Mouse (Mus musculus) lung, embryonic 14.5 days (tissue): ENCODE results near the gene Itpr2. TPM values are rescaled to one million over a fixed set of nuclear protein-coding genes. Genes with fewer than 3 reads are reported as not detected.

Experiments
- ATAC-seq: fragments of 200-750 bp; cut with Nextera tagmentation; 2 replicates; pipeline ENCODE4 v1.8.0; 2017; ENCODE audit warnings: mild to moderate bottlenecking, moderate TSS enrichment, moderate library complexity; ENCODE audit not compliant: insufficient read depth
- DNase-seq: peaks from one replicate; pipeline ENCODE4 v3.0.0-alpha.2; 2015
- H3K27ac ChIP-seq: fragments of 300-500 bp; sonication (generic); 2 replicates; pipeline ENCODE4 v1.5.1; 2014; ENCODE audit warnings: low read depth, mild to moderate bottlenecking, moderate library complexity
- H3K27me3 ChIP-seq: fragments of 300-500 bp; sonication (generic); 2 replicates; pipeline ENCODE4 v1.6.1; 2014; ENCODE audit warnings: low read length, control low read depth; ENCODE audit not compliant: insufficient read depth
- H3K36me3 ChIP-seq: fragments of 300-500 bp; sonication (generic); 2 replicates; pipeline ENCODE4 v1.6.1; 2014; ENCODE audit warnings: control low read depth; ENCODE audit not compliant: insufficient read depth
- H3K4me1 ChIP-seq: fragments of 300-500 bp; sonication (generic); 2 replicates; pipeline ENCODE4 v1.6.1; 2014; ENCODE audit warnings: antibody characterized with exemption, control low read depth; ENCODE audit not compliant: insufficient read depth
- H3K4me2 ChIP-seq: fragments of 300-500 bp; sonication (generic); 2 replicates; pipeline ENCODE4 v1.6.1; 2014; ENCODE audit warnings: mild to moderate bottlenecking
- H3K4me3 ChIP-seq: fragments of 300-500 bp; sonication (generic); 2 replicates; pipeline ENCODE4 v1.5.1; 2014; ENCODE audit warnings: low read depth, low read length
- H3K9ac ChIP-seq: fragments of 300-500 bp; sonication (generic); 2 replicates; pipeline ENCODE4 v1.6.1; 2014
- H3K9me3 ChIP-seq: fragments of 300-500 bp; sonication (generic); 2 replicates; pipeline ENCODE4 v1.6.1; 2016; ENCODE audit warnings: low read depth, low read length, control low read depth
- CTCF ChIP-seq: IDR thresholded peaks from 2 replicates; pipeline ENCODE4 v1.5.1; 2016; ENCODE audit warnings: antibody characterized with exemption, low read depth
- WGBS: fragments of 180-500 bp; shearing (Covaris S2); extraction: QIAGEN DNeasy Blood & Tissue Kit; methylation state at CpG from one replicate; pipeline ENCODE4 v1.1.7; 2014; 5-methylcytosine and 5-hydroxymethylcytosine counted together
- polyA plus RNA-seq: library from polyadenylated mRNA; unstranded; fragments of >200 nt; fragmentation: Nextera tagmentation; extraction: Ambion mirVana; gene quantifications from 2 replicates; pipeline ENCODE4 v1.2.1, GENCODE M21; 2014

Itpr2 gene
- polyA plus RNA-seq, 1 experiment from 2014 or later: 13.1 TPM

GRCm38 (mm10) chr6:146230373-146230788 is 271.6 kb downstream of the Itpr2 start:
- Histone ChIP-seq H3K27ac (no peak overlapping the region), H3K27me3 (no peaks in the 10 kb centered on the region), H3K4me3 (no peak overlapping the region), H3K4me2 (no peak overlapping the region), H3K36me3 (no peaks in the 10 kb centered on the region), H3K4me1 (no peaks in the 10 kb centered on the region), H3K9ac (no peak overlapping the region), H3K9me3 (no peaks in the 10 kb centered on the region)
- WGBS: 57% methylated on average over 9 of the region's 9 CpGs
- TF ChIP-seq CTCF: no peak
- ATAC-seq: no peak
- DNase-seq: no peak

GRCm38 (mm10) chr6:146229967-146230366 is 272.1 kb downstream of the Itpr2 start:
- H3K4me1 ChIP-seq: no peaks in the 10 kb centered on the region
- H3K36me3 ChIP-seq: no peaks in the 10 kb centered on the region
- no peak overlapping the region for H3K9ac ChIP-seq
- DNase-seq (no peak), ATAC-seq (no peak)
- no peak for TF ChIP-seq CTCF
- H3K27me3 ChIP-seq: no peaks in the 10 kb centered on the region
- H3K4me2 ChIP-seq: no peak overlapping the region
- no peaks in the 10 kb centered on the region for H3K9me3 ChIP-seq
- no peak overlapping the region for H3K27ac ChIP-seq
- 71% methylated on average over 2 of the region's 2 CpGs for WGBS
- no peak overlapping the region for H3K4me3 ChIP-seq

GRCm38 (mm10) chr6:146229519-146229918 is 272.5 kb downstream of the Itpr2 start:
- H3K9me3 ChIP-seq: no peaks in the 10 kb centered on the region
- H3K4me1 ChIP-seq: no peaks in the 10 kb centered on the region
- ATAC-seq (no peak), DNase-seq (no peak)
- H3K9ac ChIP-seq: no peak overlapping the region
- H3K4me3 ChIP-seq: no peak overlapping the region
- no peaks in the 10 kb centered on the region for H3K27me3 ChIP-seq
- H3K4me2 ChIP-seq: no peak overlapping the region
- no peaks in the 10 kb centered on the region for H3K36me3 ChIP-seq
- 75% methylated on average over 9 of the region's 9 CpGs for WGBS
- TF ChIP-seq CTCF: no peak
- no peak overlapping the region for H3K27ac ChIP-seq

GRCm38 (mm10) chr6:146228048-146228447 is 274.0 kb downstream of the Itpr2 start:
- no peak for ATAC-seq
- H3K36me3 ChIP-seq: no peaks in the 10 kb centered on the region
- no peak overlapping the region for H3K4me2 ChIP-seq
- WGBS: 86% methylated on average over 3 of the region's 3 CpGs
- no peak for DNase-seq
- no peaks in the 10 kb centered on the region for H3K27me3 ChIP-seq
- H3K9ac ChIP-seq: no peak overlapping the region
- no peaks in the 10 kb centered on the region for H3K4me1 ChIP-seq
- H3K4me3 ChIP-seq: no peak overlapping the region
- no peak for TF ChIP-seq CTCF
- no peaks in the 10 kb centered on the region for H3K9me3 ChIP-seq
- no peak overlapping the region for H3K27ac ChIP-seq

- 65% methylated on average over 8 of the region's 8 CpGs for WGBS
- H3K9ac ChIP-seq: no peak overlapping the region
- H3K27me3 ChIP-seq: no peaks in the 10 kb centered on the region
- H3K4me1 ChIP-seq: no peaks in the 10 kb centered on the region
- H3K9me3 ChIP-seq: no peaks in the 10 kb centered on the region
- TF ChIP-seq CTCF: no peak
- no peak overlapping the region; the same call in 1 of the 2 replicates for H3K4me3 ChIP-seq
- ATAC-seq (no peak), DNase-seq (no peak)
- H3K4me2 ChIP-seq: peak overlapping the region; percentile 29; the same call in 1 of the 2 replicates
- H3K36me3 ChIP-seq: no peaks in the 10 kb centered on the region
- no peak overlapping the region for H3K27ac ChIP-seq
These were observed 279.5 kb downstream of the Itpr2 start for GRCm38 (mm10) chr6:146222403-146223063.

GRCm38 (mm10) chr6:146221371-146222336 is 280.4 kb downstream of the Itpr2 start:
- 35% methylated on average over 23 of the region's 23 CpGs for WGBS
- peak overlapping the region; percentile 29 for H3K4me2 ChIP-seq
- DNase-seq: peak; percentile 32

GRCm38 (mm10) chr6:146220071-146220470 is 282.0 kb downstream of the Itpr2 start:
- DNase-seq (no peak), ATAC-seq (no peak)
- Histone ChIP-seq H3K27me3 (no peaks in the 10 kb centered on the region), H3K27ac (no peak overlapping the region), H3K4me2 (no peak overlapping the region), H3K9me3 (no peaks in the 10 kb centered on the region), H3K4me1 (no peaks in the 10 kb centered on the region), H3K4me3 (peak overlapping the region; percentile 11; the same call in 1 of the 2 replicates), H3K9ac (no peak overlapping the region), H3K36me3 (no peaks in the 10 kb centered on the region)
- 58% methylated on average over 5 of the region's 5 CpGs for WGBS
- no peak for TF ChIP-seq CTCF

More at GRCm38 (mm10) chr6:146221371-146222336, 280.4 kb downstream of the Itpr2 start:
- Histone ChIP-seq H3K4me1 (no peaks in the 10 kb centered on the region), H3K27ac (peak overlapping the region; percentile 52; the same call in 1 of the 2 replicates), H3K27me3 (no peaks in the 10 kb centered on the region), H3K36me3 (no peaks in the 10 kb centered on the region), H3K9ac (no peak overlapping the region), H3K4me3 (peak overlapping the region; percentile 12; the same call in 1 of the 2 replicates), H3K9me3 (no peaks in the 10 kb centered on the region)
- ATAC-seq: peak; percentile 69; the same call in 1 of the 2 replicates
- TF ChIP-seq CTCF: no peak
